ENCODE assay signal across 7 mouse cellular contexts in the genomic region with DNA sequence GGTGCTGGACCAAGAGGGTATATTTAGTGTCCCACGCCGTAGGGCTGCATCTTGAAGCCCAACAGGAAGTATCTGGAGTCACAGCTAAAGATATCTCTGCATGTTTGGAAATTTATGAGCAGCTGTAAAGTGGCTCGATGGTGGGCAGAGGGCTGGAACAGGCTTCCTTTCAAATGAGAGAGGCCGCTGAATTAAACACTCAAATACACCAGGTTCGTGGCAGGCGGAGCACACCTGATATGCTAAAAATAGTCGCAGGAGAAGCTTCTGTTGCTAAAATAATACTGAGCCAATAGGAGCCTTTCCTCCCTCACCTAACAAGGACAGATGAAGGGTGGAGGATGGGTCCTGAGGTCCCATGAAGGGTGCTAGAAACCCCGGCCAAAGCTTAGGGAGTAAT.
DNase-seq lines count a peak whose midpoint lies in the region; ATAC-seq and TF ChIP-seq lines count a peak whose summit lies in the region.

No protein-coding gene starts in this region.

- peaks cover 12% of the 10 kb centered on the region; the same call in 1 of the 2 replicates for H3K4me1 ChIP-seq in embryonic facial prominence, embryonic 15.5 days
- H3K4me1 ChIP-seq in heart, postnatal 0 days (ENCODE audit: control insufficient read depth, insufficient read depth) = peaks cover 42% of the 10 kb centered on the region

- 59% methylated on average over 8 of the region's 8 CpGs for WGBS in embryonic facial prominence, embryonic 15.5 days
- 5% methylated on average over 8 of the region's 8 CpGs for WGBS in heart, postnatal 0 days

- peak overlapping the region; percentile 9; the same call in 1 of the 2 replicates for H3K27ac ChIP-seq in embryonic facial prominence, embryonic 15.5 days (replicated peaks)
- peak overlapping the region; percentile 76 for H3K27ac ChIP-seq in heart, postnatal 0 days (ENCODE audit: low read depth)

- no peak overlapping the region for H3K9ac ChIP-seq in embryonic facial prominence, embryonic 15.5 days
- H3K9ac ChIP-seq in heart, postnatal 0 days (replicated peaks; ENCODE audit: low read depth, low read length) = no peak overlapping the region

- no peaks in the 10 kb centered on the region for H3K9me3 ChIP-seq in embryonic facial prominence, embryonic 15.5 days (replicated peaks)
- no peaks in the 10 kb centered on the region for H3K9me3 ChIP-seq in heart, postnatal 0 days (replicated peaks; ENCODE audit: control insufficient read depth, low read length)

- H3K4me3 ChIP-seq in embryonic facial prominence, embryonic 15.5 days (replicated peaks) = no peak overlapping the region
- H3K4me3 ChIP-seq in heart, postnatal 0 days (ENCODE audit: low read depth, low read length) = no peak overlapping the region

- no peak overlapping the region for H3K4me2 ChIP-seq in embryonic facial prominence, embryonic 15.5 days (replicated peaks)
- peak overlapping the region; percentile 45 for H3K4me2 ChIP-seq in heart, postnatal 0 days (ENCODE audit: low read depth, low read length)

- DNase-seq in layer of hippocampus, adult 8-10 months (ENCODE audit: low spot score in 2 of 2) = peak; percentile 20 to 38
- no peak for DNase-seq in layer of hippocampus, postnatal 10 days (ENCODE audit: low spot score in 2 of 2)
- DNase-seq in heart, postnatal 0 days (ENCODE audit: low spot score) = peak; percentile 45
- peak; percentile 14 for DNase-seq in lung, postnatal 36 days
- no peak for DNase-seq in retina, postnatal 1 day
- no peak for DNase-seq in left cerebral cortex, postnatal 4 days

- no peak for TF ChIP-seq CTCF in heart, postnatal 0 days (IDR thresholded peaks at IDR 0.05; ENCODE audit: low read depth)

- no peak for ATAC-seq in embryonic facial prominence, embryonic 15.5 days (ENCODE audit: insufficient number of reproducible peaks, low FRiP score, low TSS enrichment, low read depth)
- ATAC-seq in heart, postnatal 0 days (ENCODE audit: insufficient read depth, low read depth) = peak; percentile 36

- intact Hi-C loops in left cerebral cortex, postnatal 4 days (cut with DNase I) = no loop called here

- no peaks in the 10 kb centered on the region for H3K36me3 ChIP-seq in embryonic facial prominence, embryonic 15.5 days
- no peaks in the 10 kb centered on the region for H3K36me3 ChIP-seq in heart, postnatal 0 days (replicated peaks; ENCODE audit: control insufficient read depth, insufficient read depth, low read length)

- H3K27me3 ChIP-seq in embryonic facial prominence, embryonic 15.5 days = no peaks in the 10 kb centered on the region
- no peaks in the 10 kb centered on the region for H3K27me3 ChIP-seq in heart, postnatal 0 days (ENCODE audit: control insufficient read depth, insufficient read depth, low read length)

- TF ChIP-seq EP300 in heart, postnatal 0 days (IDR thresholded peaks at IDR 0.05; ENCODE audit: low read depth) = no peak

Comparison
In these comparisons a context has a peak if more than half of its experiments do, and no peak if none do; other contexts are left out.
1. DNase-seq: peak in layer of hippocampus, adult 8-10 months (2 of 2), heart, postnatal 0 days (single experiment) and lung, postnatal 36 days (single experiment); none in layer of hippocampus, postnatal 10 days (0 of 2), retina, postnatal 1 day (single experiment) and left cerebral cortex, postnatal 4 days (single experiment).